Mouse (Mus musculus) G1E (cell line): ENCODE results near the gene Lrp8.

Experiments
- CTCF ChIP-seq: IDR thresholded peaks from 2 replicates; pipeline ENCODE4 v1.5.1; 2012; ENCODE audit warnings: low read depth, low read length, inconsistent platforms, mixed read lengths
- GATA1 ChIP-seq: IDR thresholded peaks from 2 replicates; pipeline ENCODE4 v1.6.1; 2012; ENCODE audit warnings: borderline replicate concordance, low read length, inconsistent platforms, mixed read lengths
- GATA2 ChIP-seq: IDR thresholded peaks from 2 replicates; pipeline ENCODE4 v1.6.1; 2012; ENCODE audit warnings: low read depth, low read length, inconsistent platforms, borderline replicate concordance
- POLR2AphosphoS5 ChIP-seq: IDR thresholded peaks from 2 replicates; pipeline ENCODE4 v1.6.1; 2012; ENCODE audit warnings: low read depth, low read length, inconsistent platforms; ENCODE audit not compliant: insufficient replicate concordance
- TAL1 ChIP-seq: conservative IDR thresholded peaks from 2 replicates; pipeline ENCODE4 v1.6.1; 2012; ENCODE audit warnings: low read depth, low read length, inconsistent platforms, mixed read lengths

DNA sequence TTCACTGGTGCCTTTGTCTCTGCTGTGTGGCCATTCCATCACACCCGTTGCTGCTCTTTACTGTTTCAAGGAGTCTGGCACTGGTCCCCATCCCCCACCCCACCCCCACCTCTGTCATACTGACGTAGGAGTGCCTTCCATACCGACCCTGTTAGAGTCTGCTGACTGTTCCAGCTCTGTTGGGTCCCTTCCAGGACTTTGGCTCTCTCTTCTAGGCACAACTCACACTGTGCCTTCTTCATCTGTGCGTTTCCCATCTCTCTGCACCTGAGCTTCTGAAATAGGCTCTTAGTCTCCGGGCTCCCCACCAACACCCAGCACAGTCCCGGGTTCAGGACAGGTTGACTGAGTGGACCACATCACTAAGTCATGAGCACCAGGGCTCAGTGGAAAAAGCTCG is 44.7 kb downstream of the Lrp8 start:
- no peak for TF ChIP-seq TAL1
- TF ChIP-seq CTCF, result no peak
- TF ChIP-seq GATA1, result no peak
- TF ChIP-seq POLR2AphosphoS5, result no peak
- no peak for TF ChIP-seq GATA2
